Mouse (Mus musculus) liver, embryonic 12.5 days (tissue): Measurements from ENCODE around the gene Bcl11a. TPM values are rescaled to one million over a fixed set of nuclear protein-coding genes. Genes with fewer than 3 reads are reported as not detected.
A peak's percentile ranks its signal among the peaks of the same experiment; 100 is the strongest.

Experiments
- ATAC-seq: fragments of 200-750 bp; cut with Nextera tagmentation; 2 replicates; pipeline ENCODE4 v1.8.0; 2017; ENCODE audit warnings: moderate number of reproducible peaks, mild to moderate bottlenecking, moderate library complexity
- H3K27ac ChIP-seq: fragments of 300-500 bp; sonication (generic); 2 replicates; pipeline ENCODE4 v1.5.1; 2016; ENCODE audit warnings: mild to moderate bottlenecking
- H3K27me3 ChIP-seq: fragments of 300-500 bp; sonication (generic); replicated peaks from 2 replicates; pipeline ENCODE4 v1.6.1; 2016; ENCODE audit warnings: mild to moderate bottlenecking, moderate library complexity
- H3K36me3 ChIP-seq: fragments of 300-500 bp; sonication (generic); 2 replicates; pipeline ENCODE4 v1.6.1; 2016; ENCODE audit warnings: mild to moderate bottlenecking, moderate library complexity
- H3K4me1 ChIP-seq: fragments of 300-500 bp; sonication (generic); 2 replicates; pipeline ENCODE4 v1.6.1; 2016
- H3K4me2 ChIP-seq: fragments of 300-500 bp; sonication (generic); 2 replicates; pipeline ENCODE4 v1.6.1; 2016; ENCODE audit warnings: mild to moderate bottlenecking, moderate library complexity
- H3K4me3 ChIP-seq: fragments of 300-500 bp; sonication (generic); 2 replicates; pipeline ENCODE4 v1.5.1; 2016; ENCODE audit warnings: mild to moderate bottlenecking, moderate library complexity
- H3K9ac ChIP-seq: fragments of 300-500 bp; sonication (generic); 2 replicates; pipeline ENCODE4 v1.6.1; 2016; ENCODE audit warnings: mild to moderate bottlenecking, moderate library complexity
- H3K9me3 ChIP-seq: fragments of 300-500 bp; sonication (generic); replicated peaks from 2 replicates; pipeline ENCODE4 v1.6.1; 2016; ENCODE audit warnings: mild to moderate bottlenecking, moderate library complexity
- WGBS: fragments of 180-500 bp; shearing (Covaris S2); methylation state at CpG from one replicate; pipeline ENCODE4 v1.1.7; 2016; ENCODE audit not compliant: insufficient replicate concordance; 5-methylcytosine and 5-hydroxymethylcytosine counted together
- polyA plus RNA-seq: library from polyadenylated mRNA; unstranded; fragments of >200 nt; fragmentation: Nextera tagmentation; extraction: Ambion mirVana; gene quantifications from 2 replicates; pipeline ENCODE4 v1.2.1, GENCODE M21; 2016

Gene Bcl11a
- polyA plus RNA-seq, 1 experiment from 2014 or later, result 53.4 TPM

DNA sequence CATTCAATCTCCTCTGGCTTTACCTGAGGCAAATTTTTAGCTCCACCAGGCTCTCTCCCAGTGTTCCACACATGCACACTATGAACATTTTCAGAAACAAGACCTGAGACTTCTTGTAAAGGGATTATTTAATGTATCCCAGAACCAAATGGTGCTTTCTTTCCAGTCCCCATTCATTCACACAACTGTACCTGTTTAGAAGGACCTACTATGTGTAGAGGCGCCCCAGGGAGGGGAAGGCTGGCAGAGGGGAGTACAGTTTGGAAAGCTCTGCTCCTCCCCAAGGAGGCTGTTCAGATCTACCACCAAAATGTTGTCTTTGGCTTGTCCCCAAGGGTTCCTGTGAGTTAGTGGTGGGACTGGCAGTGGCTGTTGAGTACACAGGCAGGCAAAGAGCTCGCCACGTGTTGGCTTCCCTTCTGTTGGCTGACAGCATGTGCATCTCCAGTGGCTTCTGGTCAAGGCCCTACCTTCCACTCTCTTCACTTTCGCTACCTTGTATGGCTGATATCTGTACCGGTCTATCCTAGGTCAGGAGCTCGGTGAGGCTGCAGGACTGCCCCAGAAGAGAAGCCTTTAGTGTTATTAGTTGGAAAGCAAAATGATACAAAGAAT lies 25.4 kb downstream of the Bcl11a start:
- 70% methylated on average over 6 of the region's 6 CpGs for WGBS
- no peak for ATAC-seq
- H3K9me3 ChIP-seq, result no peaks in the 10 kb centered on the region
- H3K36me3 ChIP-seq, result peaks cover 49% of the 10 kb centered on the region
- no peak overlapping the region for H3K9ac ChIP-seq
- peak overlapping the region; percentile 84 for H3K27ac ChIP-seq
- H3K4me1 ChIP-seq, result peaks cover 83% of the 10 kb centered on the region
- no peak overlapping the region for H3K4me3 ChIP-seq
- no peak overlapping the region for H3K4me2 ChIP-seq
- H3K27me3 ChIP-seq, result no peaks in the 10 kb centered on the region

DNA sequence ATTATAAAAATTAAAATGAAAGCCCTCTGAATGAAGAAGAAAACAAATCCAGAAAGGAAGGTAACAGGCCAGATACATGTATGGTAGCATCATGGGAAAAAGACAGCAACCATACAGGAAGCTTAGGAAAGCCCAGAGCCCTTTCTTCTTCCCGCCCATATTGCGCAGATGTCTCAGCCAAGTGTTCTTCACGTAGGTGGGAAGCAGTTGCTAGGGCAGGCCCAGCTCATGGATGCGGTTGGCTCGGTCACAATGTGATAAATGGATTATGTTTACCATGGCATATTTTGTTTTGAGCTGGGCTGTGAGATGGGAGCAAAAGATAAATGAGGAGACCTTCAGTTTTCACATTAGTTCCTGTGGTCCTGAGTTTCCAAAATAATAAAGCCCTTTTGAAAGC lies 29.6 kb downstream of the Bcl11a start:
- no peak overlapping the region for H3K27ac ChIP-seq

DNA sequence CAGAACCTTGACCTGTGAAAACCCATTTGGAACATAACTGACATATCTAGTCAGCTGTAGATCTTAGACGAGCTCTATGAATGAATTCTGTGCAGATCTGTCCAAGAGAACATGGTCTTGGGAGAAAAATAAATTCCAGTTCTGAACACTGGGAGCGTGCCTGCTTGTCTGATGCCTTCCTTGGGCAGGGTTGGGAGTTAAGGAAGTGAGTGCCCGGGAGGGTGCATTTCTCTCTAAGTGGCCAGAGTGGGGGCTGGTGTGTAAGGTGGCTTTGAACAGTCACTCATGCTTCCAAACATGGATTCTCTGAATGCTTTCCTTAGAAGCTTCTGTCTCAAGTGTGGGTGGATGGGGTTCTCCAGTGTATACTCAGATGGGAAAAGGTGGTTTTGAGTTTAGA lies 31.1 kb downstream of the Bcl11a start:
- H3K4me2 ChIP-seq, result no peak overlapping the region
- H3K27ac ChIP-seq, result peak overlapping the region; percentile 38
- no peaks in the 10 kb centered on the region for H3K9me3 ChIP-seq
- WGBS, result 61% methylated on average over 3 of the region's 3 CpGs
- peaks cover 66% of the 10 kb centered on the region for H3K36me3 ChIP-seq
- H3K9ac ChIP-seq, result no peak overlapping the region
- H3K4me3 ChIP-seq, result no peak overlapping the region
- no peak for ATAC-seq
- H3K4me1 ChIP-seq, result peaks cover 86% of the 10 kb centered on the region
- H3K27me3 ChIP-seq, result no peaks in the 10 kb centered on the region

More for the DNA sequence above, 29.6 kb downstream of the Bcl11a start:
- Histone ChIP-seq H3K9me3 (no peaks in the 10 kb centered on the region), H3K4me1 (peaks cover 84% of the 10 kb centered on the region), H3K4me2 (no peak overlapping the region), H3K36me3 (peaks cover 62% of the 10 kb centered on the region), H3K4me3 (no peak overlapping the region), H3K27me3 (no peaks in the 10 kb centered on the region), H3K9ac (no peak overlapping the region)
- 84% methylated on average over 5 of the region's 5 CpGs for WGBS
- ATAC-seq, result no peak

DNA sequence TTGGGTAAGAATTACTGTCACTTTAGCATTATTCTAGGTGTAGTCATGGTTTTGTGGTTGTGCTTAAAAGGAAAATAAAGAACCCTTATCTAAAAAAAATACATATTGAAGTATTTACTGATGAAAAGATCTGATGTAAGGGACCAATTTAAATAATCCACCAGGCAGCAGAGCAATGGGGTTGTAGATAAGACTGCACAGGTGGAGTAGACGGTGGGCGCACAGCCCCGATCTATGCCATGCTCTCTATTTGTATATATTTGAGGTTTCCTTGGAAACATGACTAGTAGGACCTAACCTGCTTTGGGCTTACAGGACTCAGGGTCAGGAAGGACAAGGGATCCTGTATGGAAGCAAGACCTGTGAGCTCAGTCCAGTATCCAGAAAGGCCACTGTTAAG lies 31.5 kb downstream of the Bcl11a start:
- Histone ChIP-seq H3K36me3 (peaks cover 66% of the 10 kb centered on the region), H3K27me3 (no peaks in the 10 kb centered on the region), H3K9ac (no peak overlapping the region), H3K9me3 (no peaks in the 10 kb centered on the region), H3K4me3 (no peak overlapping the region), H3K27ac (peak overlapping the region; percentile 38; the same call in 1 of the 2 replicates), H3K4me1 (peaks cover 86% of the 10 kb centered on the region), H3K4me2 (no peak overlapping the region)
- 46% methylated on average over 3 of the region's 3 CpGs for WGBS
- ATAC-seq, result no peak

DNA sequence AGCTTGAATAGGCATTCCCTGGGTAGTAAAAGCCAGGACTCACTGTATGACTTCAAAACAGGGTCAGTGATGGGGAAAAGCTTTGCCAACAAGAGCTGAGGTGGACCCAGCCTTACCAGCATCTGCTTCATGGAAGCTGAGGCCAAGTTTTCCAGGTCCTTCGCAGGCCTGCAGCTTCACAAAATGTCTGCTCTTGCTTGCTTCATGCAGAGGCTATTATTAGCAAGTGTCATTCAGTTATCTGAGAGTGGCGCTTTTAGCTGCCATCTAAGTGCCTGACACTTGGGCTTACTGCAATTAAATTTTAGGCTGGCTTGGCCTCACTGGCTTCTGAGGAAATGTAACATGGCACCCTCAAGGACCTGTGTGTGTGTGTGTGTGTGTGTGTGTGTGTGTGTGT lies 32.3 kb downstream of the Bcl11a start:
- Histone ChIP-seq H3K36me3 (peaks cover 66% of the 10 kb centered on the region), H3K9me3 (no peaks in the 10 kb centered on the region), H3K4me2 (no peak overlapping the region), H3K27me3 (no peaks in the 10 kb centered on the region), H3K27ac (0 out of 2 replicates have a peak overlapping the region, but pooled peaks have one; percentile 4), H3K4me3 (no peak overlapping the region), H3K4me1 (peaks cover 89% of the 10 kb centered on the region), H3K9ac (no peak overlapping the region)
- WGBS, result 73% methylated on average over 2 of the region's 2 CpGs
- ATAC-seq, result no peak

DNA sequence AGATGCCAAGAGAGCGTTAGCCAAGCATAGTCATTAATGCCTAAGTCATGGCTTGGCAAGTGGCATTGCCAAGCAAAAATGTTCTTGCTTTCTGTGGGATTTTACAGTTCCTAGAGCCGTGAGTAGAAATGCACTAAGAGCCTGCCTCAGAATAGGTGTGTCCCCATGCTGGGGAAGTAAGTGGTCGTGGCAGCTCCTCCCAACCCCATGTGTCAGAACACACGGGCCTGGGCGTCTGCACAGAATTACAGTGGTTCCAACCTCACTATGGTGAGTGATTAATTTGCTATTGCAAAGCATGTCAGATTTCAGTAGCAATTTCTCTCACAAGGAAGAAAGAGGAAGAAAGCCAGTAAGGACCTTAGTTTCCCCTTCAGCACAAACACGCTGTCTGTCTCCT lies 33.9 kb downstream of the Bcl11a start:
- Histone ChIP-seq H3K4me1 (peaks cover 94% of the 10 kb centered on the region), H3K9ac (peak overlapping the region; percentile 27; the same call in 1 of the 2 replicates), H3K9me3 (no peaks in the 10 kb centered on the region), H3K27ac (no peak overlapping the region), H3K27me3 (no peaks in the 10 kb centered on the region), H3K36me3 (peaks cover 70% of the 10 kb centered on the region), H3K4me3 (no peak overlapping the region), H3K4me2 (no peak overlapping the region)
- WGBS, result 58% methylated on average over 6 of the region's 6 CpGs
- ATAC-seq, result no peak

DNA sequence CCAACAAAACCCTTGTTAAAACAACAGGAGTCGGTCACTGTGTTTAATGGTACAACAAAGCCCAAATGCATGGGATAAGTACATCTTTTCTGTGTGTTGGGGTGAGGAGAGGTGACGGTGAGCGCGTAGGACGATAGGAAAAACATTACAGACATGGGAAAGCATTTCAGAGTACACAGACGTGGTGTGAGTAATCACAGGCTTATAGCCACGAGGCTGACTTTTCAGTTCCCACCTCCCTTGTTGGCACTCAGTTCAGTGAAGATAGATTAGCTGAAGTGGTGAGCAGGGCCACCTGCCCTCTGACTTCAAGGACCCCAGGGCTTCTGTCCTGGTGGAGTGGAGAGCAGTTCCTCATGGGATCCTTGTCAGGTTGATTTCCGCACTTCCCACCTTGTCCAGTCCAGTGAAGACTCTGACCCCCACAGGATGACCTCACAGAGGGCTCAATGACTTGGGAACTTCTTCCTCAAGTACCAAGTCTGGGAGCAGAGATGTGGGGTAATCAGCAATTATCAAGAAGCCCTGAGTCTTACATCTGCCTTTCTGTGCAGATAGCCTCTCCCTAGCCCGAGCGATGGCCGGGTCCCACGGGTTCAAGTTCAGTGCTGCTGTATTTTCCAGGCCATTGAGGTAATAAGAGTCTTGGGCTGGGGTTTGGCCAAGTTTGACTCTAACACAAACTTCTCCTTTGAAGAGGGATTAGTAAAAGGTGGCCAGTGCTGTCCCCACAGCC lies 37.3 kb downstream of the Bcl11a start:
- Histone ChIP-seq H3K4me3 (no peak overlapping the region), H3K36me3 (peaks cover 93% of the 10 kb centered on the region), H3K27me3 (no peaks in the 10 kb centered on the region), H3K27ac (peak overlapping the region; percentile 42; the same call in 1 of the 2 replicates), H3K4me1 (peaks cover 95% of the 10 kb centered on the region), H3K9ac (no peak overlapping the region), H3K4me2 (no peak overlapping the region), H3K9me3 (no peaks in the 10 kb centered on the region)
- WGBS, result 63% methylated on average over 12 of the region's 12 CpGs
- ATAC-seq, result peak; percentile 57; the same call in 1 of the 2 replicates

DNA sequence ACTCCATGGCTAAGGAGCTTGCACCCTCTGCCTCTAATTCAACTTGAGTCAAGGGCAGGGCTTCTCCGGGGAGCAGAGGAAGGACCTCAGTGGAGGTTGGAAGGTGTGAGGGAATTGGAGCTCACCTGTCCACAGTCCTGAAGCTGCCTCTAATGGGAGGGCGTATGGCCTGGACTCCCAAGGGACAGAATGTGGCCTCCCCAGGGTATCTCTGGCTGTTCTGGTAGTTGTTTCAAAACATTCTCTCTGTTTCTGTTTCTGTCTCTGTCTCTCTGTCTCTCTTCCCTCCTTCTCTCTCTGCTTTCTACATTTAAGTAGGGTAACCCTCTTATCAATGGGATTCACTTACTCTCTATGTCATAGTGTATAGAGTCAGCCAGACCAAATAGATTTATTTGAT lies 38.2 kb downstream of the Bcl11a start:
- WGBS, result 90% methylated on average over 2 of the region's 2 CpGs
- H3K4me1 ChIP-seq, result peaks cover 95% of the 10 kb centered on the region
- H3K27ac ChIP-seq, result peak overlapping the region; percentile 55; the same call in 1 of the 2 replicates
- no peak overlapping the region for H3K4me2 ChIP-seq
- H3K4me3 ChIP-seq, result no peak overlapping the region
- no peak for ATAC-seq
- no peaks in the 10 kb centered on the region for H3K27me3 ChIP-seq
- H3K9me3 ChIP-seq, result no peaks in the 10 kb centered on the region
- H3K36me3 ChIP-seq, result peaks cover 93% of the 10 kb centered on the region
- peak overlapping the region; percentile 14; the same call in 1 of the 2 replicates for H3K9ac ChIP-seq

DNA sequence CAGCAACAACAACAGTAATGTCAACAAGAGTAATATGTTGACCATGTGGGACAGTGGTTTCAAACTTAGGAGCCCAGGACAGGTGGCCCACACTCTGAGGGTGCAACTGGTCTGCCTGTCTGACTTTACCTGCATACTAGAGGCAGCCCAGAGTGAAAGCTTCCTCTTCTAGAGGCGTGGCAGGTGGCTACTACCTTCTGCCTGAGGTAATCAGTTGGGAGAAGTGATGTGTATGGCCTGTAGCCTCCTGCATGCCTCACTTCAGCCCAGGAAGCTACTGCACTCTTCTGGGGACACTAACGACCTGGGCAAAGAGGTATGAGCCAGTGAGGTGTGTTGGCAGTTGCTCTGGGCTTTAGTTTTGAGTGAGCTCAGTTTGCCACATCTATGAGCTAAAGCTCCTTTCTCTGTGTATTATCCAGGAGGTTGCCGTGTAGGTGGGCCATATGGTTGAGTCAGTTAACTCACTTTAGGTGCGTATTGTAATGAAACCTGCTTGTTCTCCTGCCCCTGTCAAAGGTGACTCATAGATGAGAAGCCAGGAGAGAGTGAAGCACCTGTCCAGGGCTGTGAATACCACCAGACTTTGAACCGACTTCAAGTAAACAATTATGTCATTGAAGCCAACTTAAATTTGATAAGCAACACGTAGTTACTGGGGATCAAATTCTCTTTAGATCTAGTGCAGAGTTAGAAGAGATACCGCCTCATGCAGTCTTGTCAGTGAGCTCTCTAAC lies 38.9 kb downstream of the Bcl11a start:
- H3K9me3 ChIP-seq, result no peaks in the 10 kb centered on the region
- no peak overlapping the region for H3K9ac ChIP-seq
- ATAC-seq, result no peak
- no peak overlapping the region for H3K4me2 ChIP-seq
- H3K27me3 ChIP-seq, result no peaks in the 10 kb centered on the region
- WGBS, result 74% methylated on average over 7 of the region's 7 CpGs
- no peak overlapping the region for H3K4me3 ChIP-seq
- H3K36me3 ChIP-seq, result peaks cover 93% of the 10 kb centered on the region
- H3K27ac ChIP-seq, result peak overlapping the region; percentile 46; the same call in 1 of the 2 replicates
- peaks cover 95% of the 10 kb centered on the region for H3K4me1 ChIP-seq

DNA sequence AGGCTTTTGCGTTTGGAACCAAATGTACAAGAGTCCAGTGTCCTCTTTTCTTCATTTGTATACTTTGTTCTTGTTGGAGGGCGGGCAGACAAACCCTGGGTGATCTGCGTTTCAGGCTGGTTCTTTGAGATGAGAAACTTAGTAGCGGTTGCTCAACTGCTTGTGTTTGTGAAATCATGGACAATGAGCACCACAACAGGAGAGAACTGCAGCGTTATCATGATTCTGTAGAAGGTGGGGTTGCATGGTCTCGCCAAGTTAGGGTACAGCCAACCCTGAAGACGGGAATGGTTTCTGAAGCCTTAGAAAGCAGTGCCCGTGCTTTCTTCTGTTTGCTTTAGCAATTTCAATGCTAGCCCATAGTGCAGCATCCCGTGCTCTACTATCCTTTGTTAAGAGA lies 43.3 kb downstream of the Bcl11a start:
- H3K4me3 ChIP-seq, result no peak overlapping the region
- H3K9me3 ChIP-seq, result no peaks in the 10 kb centered on the region
- WGBS, result 75% methylated on average over 9 of the region's 9 CpGs
- peaks cover 95% of the 10 kb centered on the region for H3K4me1 ChIP-seq
- H3K27ac ChIP-seq, result peak overlapping the region; percentile 59
- H3K4me2 ChIP-seq, result no peak overlapping the region
- no peak for ATAC-seq
- H3K36me3 ChIP-seq, result peaks cover 82% of the 10 kb centered on the region
- no peak overlapping the region for H3K9ac ChIP-seq
- no peaks in the 10 kb centered on the region for H3K27me3 ChIP-seq

DNA sequence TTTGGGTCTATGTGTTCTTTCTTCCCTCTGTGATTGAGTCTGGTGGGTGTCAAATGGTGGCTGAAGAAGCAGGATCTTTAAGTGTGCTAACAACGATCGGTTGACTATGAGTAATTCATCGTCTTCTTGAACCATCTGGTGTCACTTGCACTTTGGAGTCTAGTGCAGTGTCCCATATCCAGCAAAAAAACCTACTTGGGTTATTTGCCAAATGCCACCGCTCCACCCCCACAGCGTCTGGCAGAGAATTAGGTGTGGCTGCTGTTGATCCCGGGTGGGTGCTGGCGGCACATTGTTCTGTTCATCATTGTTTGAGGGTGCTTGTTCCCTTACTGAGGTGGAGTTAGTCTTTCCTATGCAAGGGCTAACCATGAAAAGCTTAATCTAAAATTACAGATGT lies 45.0 kb downstream of the Bcl11a start:
- no peak overlapping the region for H3K4me2 ChIP-seq
- H3K9ac ChIP-seq, result peak overlapping the region; percentile 25; the same call in 1 of the 2 replicates
- ATAC-seq, result no peak
- H3K36me3 ChIP-seq, result peaks cover 85% of the 10 kb centered on the region
- H3K4me1 ChIP-seq, result peaks cover 97% of the 10 kb centered on the region
- H3K4me3 ChIP-seq, result no peak overlapping the region
- peak overlapping the region; percentile 47 for H3K27ac ChIP-seq
- H3K9me3 ChIP-seq, result no peaks in the 10 kb centered on the region
- 74% methylated on average over 7 of the region's 7 CpGs for WGBS
- H3K27me3 ChIP-seq, result no peaks in the 10 kb centered on the region

DNA sequence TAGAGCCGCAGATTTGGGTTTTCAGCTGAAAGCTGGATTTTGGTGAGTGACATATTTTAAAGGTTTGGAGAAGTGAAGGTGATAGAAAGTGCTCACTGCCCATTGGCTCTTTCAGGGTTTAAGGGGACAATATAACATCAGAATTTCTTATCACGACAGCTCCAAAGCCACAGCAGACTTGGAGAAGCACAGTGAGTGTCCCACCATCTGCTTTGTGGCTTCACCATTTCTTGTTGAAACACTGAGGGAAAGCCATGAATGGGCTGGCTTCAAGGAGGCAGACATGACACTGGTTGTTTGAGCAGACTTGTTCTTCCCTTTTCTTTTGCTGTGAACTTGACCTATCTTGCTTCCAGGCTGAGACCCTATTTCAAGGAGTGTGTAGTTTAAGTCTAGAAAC lies 46.1 kb downstream of the Bcl11a start:
- ATAC-seq, result no peak
- WGBS, result 32% methylated on average over 2 of the region's 2 CpGs
- no peaks in the 10 kb centered on the region for H3K9me3 ChIP-seq
- H3K36me3 ChIP-seq, result peaks cover 77% of the 10 kb centered on the region
- no peak overlapping the region for H3K4me3 ChIP-seq
- H3K4me2 ChIP-seq, result no peak overlapping the region
- no peaks in the 10 kb centered on the region for H3K27me3 ChIP-seq
- H3K9ac ChIP-seq, result peak overlapping the region; percentile 7; the same call in 1 of the 2 replicates
- peaks cover 99% of the 10 kb centered on the region for H3K4me1 ChIP-seq
- peak overlapping the region; percentile 67 for H3K27ac ChIP-seq
